Mouse (Mus musculus): Measurements from ENCODE around the gene Best2.
A peak's percentile ranks its signal among the peaks of the same experiment; 100 is the strongest.

DNA sequence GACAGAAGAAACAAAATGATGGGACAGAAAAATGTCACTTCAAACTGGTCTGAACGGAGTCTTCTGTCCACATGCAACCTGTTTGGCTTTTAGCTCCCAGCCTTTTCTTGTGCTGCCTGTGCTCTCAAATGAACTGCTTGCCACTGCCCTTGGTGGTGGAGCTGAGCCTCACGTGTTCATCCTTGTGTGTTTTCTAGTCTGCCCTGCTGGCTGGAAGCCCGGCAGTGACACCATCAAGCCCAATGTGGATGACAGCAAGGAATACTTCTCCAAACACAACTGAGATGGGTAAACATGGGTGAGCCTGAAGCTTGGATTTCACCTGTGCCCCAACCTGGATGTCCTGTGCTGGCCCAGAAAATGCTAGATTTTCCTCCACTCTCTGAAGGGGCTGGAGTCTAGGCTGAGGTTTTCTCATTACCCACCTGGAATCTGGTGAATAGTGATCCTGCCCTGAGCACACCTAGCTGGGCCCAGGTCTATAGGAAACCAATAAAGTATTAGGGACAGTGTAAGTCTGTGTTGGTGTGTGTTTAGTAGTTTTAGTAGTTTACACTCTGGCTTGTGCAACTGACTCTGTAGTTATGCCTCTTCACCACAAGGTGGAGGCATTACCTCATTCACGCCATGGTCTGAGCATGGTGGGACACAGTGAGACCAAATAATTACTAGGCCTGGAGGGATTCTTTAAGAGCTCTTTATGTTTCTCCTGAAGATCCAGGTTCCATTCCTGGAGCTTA lies 40.4 kb downstream of the Best2 start:
- TF ChIP-seq CTCF (IDR thresholded peaks at IDR 0.05; ENCODE audit: control insufficient read depth, insufficient read depth, low read length) (peak; percentile 86), POLR2A (IDR thresholded peaks at IDR 0.05; ENCODE audit: borderline replicate concordance, control insufficient read depth, low read depth, low read length) (no peak)
